Mouse (Mus musculus): ENCODE data around the gene Trarg1. TPM values are rescaled to one million over a fixed set of nuclear protein-coding genes. Genes with fewer than 3 reads are reported as not detected.

Gene Trarg1
- polyA plus RNA-seq, 1 experiment from 2014 or later = 7.1 TPM

GRCm38 (mm10) chr11:76645036-76645435, 34.6 kb upstream of the Trarg1 start:
- Histone ChIP-seq H3K27me3 (replicated peaks; ENCODE audit: insufficient read depth, low read length) (no peaks in the 10 kb centered on the region), H3K4me1 (ENCODE audit: insufficient read depth, low read depth, low read length) (no peaks in the 10 kb centered on the region), H3K4me2 (replicated peaks; ENCODE audit: low read depth, low read length) (no peak overlapping the region), H3K9ac (replicated peaks; ENCODE audit: low read depth) (no peak overlapping the region), H3K4me3 (ENCODE audit: low read depth, low read length) (no peak overlapping the region), H3K27ac (ENCODE audit: low read length) (no peak overlapping the region), H3K36me3 (ENCODE audit: insufficient read depth, low read length) (no peaks in the 10 kb centered on the region), H3K9me3 (ENCODE audit: low read length) (no peaks in the 10 kb centered on the region)
- WGBS = 68% methylated on average over 9 of the region's 9 CpGs
- ATAC-seq = no peak
- TF ChIP-seq EP300 (IDR thresholded peaks at IDR 0.05) = no peak
- TF ChIP-seq CTCF (IDR thresholded peaks at IDR 0.05) = no peak
- no peak for DNase-seq (ENCODE audit: low spot score)

GRCm38 (mm10) chr11:76645955-76646354, 33.7 kb upstream of the Trarg1 start:
- Histone ChIP-seq H3K27ac (ENCODE audit: low read length) (no peak overlapping the region), H3K4me3 (ENCODE audit: low read depth, low read length) (no peak overlapping the region)
- whole genome bisulfite sequencing = under 1% methylated on average over 19 of the region's 19 CpGs

GRCm38 (mm10) chr11:76647062-76647461, 32.5 kb upstream of the Trarg1 start:
- 5% methylated on average over 7 of the region's 7 CpGs for WGBS
- H3K27ac ChIP-seq (ENCODE audit: low read length) = no peak overlapping the region
- ATAC-seq (no peak; the same call in 1 of the 2 replicates), DNase-seq (ENCODE audit: low spot score) (no peak)
- no peaks in the 10 kb centered on the region for H3K4me1 ChIP-seq (ENCODE audit: insufficient read depth, low read depth, low read length)
- H3K9me3 ChIP-seq (ENCODE audit: low read length) = no peaks in the 10 kb centered on the region
- TF ChIP-seq EP300 (IDR thresholded peaks at IDR 0.05) = no peak
- no peak for TF ChIP-seq CTCF (IDR thresholded peaks at IDR 0.05)
- H3K4me3 ChIP-seq (ENCODE audit: low read depth, low read length) = no peak overlapping the region
- H3K27me3 ChIP-seq (replicated peaks; ENCODE audit: insufficient read depth, low read length) = no peaks in the 10 kb centered on the region
- peak overlapping the region; percentile 11; the same call in 1 of the 2 replicates for H3K4me2 ChIP-seq (replicated peaks; ENCODE audit: low read depth, low read length)
- H3K9ac ChIP-seq (replicated peaks; ENCODE audit: low read depth) = no peak overlapping the region
- H3K36me3 ChIP-seq (ENCODE audit: insufficient read depth, low read length) = no peaks in the 10 kb centered on the region

More at GRCm38 (mm10) chr11:76645955-76646354, 33.7 kb upstream of the Trarg1 start:
- no peak for TF ChIP-seq EP300 (IDR thresholded peaks at IDR 0.05)
- TF ChIP-seq CTCF (IDR thresholded peaks at IDR 0.05) = peak; percentile 96
- Histone ChIP-seq H3K27me3 (replicated peaks; ENCODE audit: insufficient read depth, low read length) (no peaks in the 10 kb centered on the region), H3K36me3 (ENCODE audit: insufficient read depth, low read length) (no peaks in the 10 kb centered on the region), H3K4me2 (replicated peaks; ENCODE audit: low read depth, low read length) (peak overlapping the region; percentile 30; the same call in 1 of the 2 replicates), H3K9me3 (ENCODE audit: low read length) (no peaks in the 10 kb centered on the region), H3K4me1 (ENCODE audit: insufficient read depth, low read depth, low read length) (no peaks in the 10 kb centered on the region), H3K9ac (replicated peaks; ENCODE audit: low read depth) (no peak overlapping the region)
- DNase-seq (ENCODE audit: low spot score) (peak; percentile 91), ATAC-seq (peak; percentile 81)

GRCm38 (mm10) chr11:76647500-76647899, 32.1 kb upstream of the Trarg1 start:
- DNase-seq (ENCODE audit: low spot score) (peak; percentile 84), ATAC-seq (peak; percentile 19; the same call in 1 of the 2 replicates)
- 5% methylated on average over 9 of the region's 9 CpGs for WGBS
- Histone ChIP-seq H3K4me3 (ENCODE audit: low read depth, low read length) (no peak overlapping the region), H3K36me3 (ENCODE audit: insufficient read depth, low read length) (no peaks in the 10 kb centered on the region), H3K4me1 (ENCODE audit: insufficient read depth, low read depth, low read length) (no peaks in the 10 kb centered on the region), H3K9ac (replicated peaks; ENCODE audit: low read depth) (no peak overlapping the region), H3K9me3 (ENCODE audit: low read length) (no peaks in the 10 kb centered on the region), H3K27me3 (replicated peaks; ENCODE audit: insufficient read depth, low read length) (no peaks in the 10 kb centered on the region), H3K27ac (ENCODE audit: low read length) (no peak overlapping the region), H3K4me2 (replicated peaks; ENCODE audit: low read depth, low read length) (peak overlapping the region; percentile 11; the same call in 1 of the 2 replicates)
- TF ChIP-seq EP300 (IDR thresholded peaks at IDR 0.05) (no peak), CTCF (IDR thresholded peaks at IDR 0.05) (peak; percentile 85)

DNA sequence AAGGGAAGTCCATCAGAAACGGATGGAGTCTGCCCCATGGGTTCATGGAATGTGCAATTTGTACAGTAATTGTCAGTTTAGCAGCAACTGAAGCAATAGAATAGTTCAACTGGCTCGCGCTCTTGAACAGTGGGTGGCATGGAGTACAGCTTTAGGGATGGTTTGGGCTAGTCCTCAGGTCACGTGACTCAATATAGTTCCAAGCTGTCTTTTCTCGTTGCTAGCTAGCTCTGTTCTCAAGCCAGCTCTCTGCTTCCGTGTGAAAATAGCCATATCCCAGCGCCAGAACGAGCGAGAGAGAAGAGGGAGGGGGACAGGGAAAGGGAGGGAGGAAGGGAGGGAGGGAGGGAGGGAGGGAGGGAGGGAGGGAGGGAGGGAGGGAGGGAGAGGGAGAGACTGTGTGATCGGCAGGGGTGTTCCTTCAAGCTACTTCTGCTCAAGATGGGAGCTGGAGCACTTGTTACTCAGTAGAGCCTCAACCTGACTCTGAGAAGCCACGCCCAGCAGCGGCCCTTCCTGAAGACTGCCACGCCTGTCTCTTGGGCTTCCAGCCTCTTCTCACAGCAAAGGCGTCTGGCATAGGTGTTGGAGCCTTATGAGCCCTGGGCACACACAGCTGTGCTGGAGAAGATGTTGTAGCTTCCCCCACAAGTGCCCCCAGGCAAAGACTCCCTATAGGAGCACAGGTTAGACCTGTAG, 28.6 kb upstream of the Trarg1 start:
- H3K4me2 ChIP-seq (replicated peaks; ENCODE audit: low read depth, low read length) = no peak overlapping the region
- WGBS = 53% methylated on average over 13 of the region's 14 CpGs

DNA sequence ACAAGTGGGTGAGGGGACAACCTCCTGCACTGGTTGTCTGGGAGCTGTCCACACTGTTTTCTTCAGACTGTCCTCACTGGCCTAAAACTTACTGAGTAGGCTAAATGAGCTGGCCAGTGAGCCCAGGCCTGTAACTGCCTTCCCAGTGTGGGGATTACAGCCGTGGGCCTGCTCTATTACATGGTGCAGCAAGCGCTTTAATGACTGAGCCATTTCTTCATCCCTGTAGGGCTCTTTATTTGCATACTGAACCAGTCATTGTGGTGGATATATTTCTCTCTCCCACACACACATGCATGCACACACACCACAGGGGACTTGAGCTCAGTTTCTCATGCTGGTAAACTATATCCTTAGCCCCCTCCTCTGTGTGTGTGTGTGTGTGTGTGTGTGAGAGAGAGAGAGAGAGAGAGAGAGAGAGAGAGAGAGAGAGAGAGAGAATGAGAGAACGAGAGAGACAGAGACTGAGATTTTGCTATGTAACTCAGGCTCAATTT, 26.7 kb upstream of the Trarg1 start:
- Histone ChIP-seq H3K4me2 (replicated peaks; ENCODE audit: low read depth, low read length) (no peak overlapping the region), H3K9ac (replicated peaks; ENCODE audit: low read depth) (no peak overlapping the region), H3K4me1 (ENCODE audit: insufficient read depth, low read depth, low read length) (no peaks in the 10 kb centered on the region), H3K9me3 (ENCODE audit: low read length) (no peaks in the 10 kb centered on the region), H3K4me3 (ENCODE audit: low read depth, low read length) (no peak overlapping the region), H3K27ac (ENCODE audit: low read length) (no peak overlapping the region), H3K36me3 (ENCODE audit: insufficient read depth, low read length) (no peaks in the 10 kb centered on the region), H3K27me3 (replicated peaks; ENCODE audit: insufficient read depth, low read length) (no peaks in the 10 kb centered on the region)
- TF ChIP-seq CTCF (IDR thresholded peaks at IDR 0.05) (no peak), EP300 (IDR thresholded peaks at IDR 0.05) (no peak)
- DNase-seq (ENCODE audit: low spot score) (no peak), ATAC-seq (no peak)
- WGBS = 64% methylated on average over 3 of the region's 3 CpGs

More for the DNA sequence above, 28.6 kb upstream of the Trarg1 start:
- Histone ChIP-seq H3K27ac (ENCODE audit: low read length) (no peak overlapping the region), H3K9me3 (ENCODE audit: low read length) (no peaks in the 10 kb centered on the region), H3K4me3 (ENCODE audit: low read depth, low read length) (no peak overlapping the region), H3K9ac (replicated peaks; ENCODE audit: low read depth) (no peak overlapping the region), H3K36me3 (ENCODE audit: insufficient read depth, low read length) (no peaks in the 10 kb centered on the region), H3K4me1 (ENCODE audit: insufficient read depth, low read depth, low read length) (no peaks in the 10 kb centered on the region), H3K27me3 (replicated peaks; ENCODE audit: insufficient read depth, low read length) (no peaks in the 10 kb centered on the region)
- DNase-seq (ENCODE audit: low spot score) (no peak), ATAC-seq (no peak)
- no peak for TF ChIP-seq CTCF (IDR thresholded peaks at IDR 0.05)
- no peak for TF ChIP-seq EP300 (IDR thresholded peaks at IDR 0.05)
